Mouse (Mus musculus): ENCODE measurements around the gene Inpp5d. TPM values are rescaled to one million over a fixed set of nuclear protein-coding genes. Genes with fewer than 3 reads are reported as not detected.

Inpp5d gene
- polyA plus RNA-seq, 1 experiment from 2014 or later = 5.6 TPM

- 94% methylated on average over 6 of the region's 6 CpGs for WGBS
- no peaks in the 10 kb centered on the region for H3K36me3 ChIP-seq (ENCODE audit: control insufficient read depth, insufficient read depth, low read length)
- no peaks in the 10 kb centered on the region for H3K9me3 ChIP-seq (replicated peaks; ENCODE audit: control insufficient read depth, low read length, poor library complexity, severe bottlenecking)
- H3K9ac ChIP-seq (ENCODE audit: low read depth, low read length) = no peak overlapping the region
- no peak for ATAC-seq
- H3K4me2 ChIP-seq (ENCODE audit: low read length) = no peak overlapping the region
- H3K27ac ChIP-seq (ENCODE audit: low read length) = no peak overlapping the region
- H3K4me1 ChIP-seq (ENCODE audit: control insufficient read depth, insufficient read depth, low read length) = no peaks in the 10 kb centered on the region
- H3K27me3 ChIP-seq (ENCODE audit: control insufficient read depth, insufficient read depth, low read depth, low read length) = no peaks in the 10 kb centered on the region
- H3K4me3 ChIP-seq (ENCODE audit: low read depth, low read length) = no peak overlapping the region
Measured at GRCm38 (mm10) chr1:87620693-87621092, 581 bp downstream of the Inpp5d start.

- Histone ChIP-seq H3K4me3 (ENCODE audit: low read depth, low read length) (no peak overlapping the region), H3K36me3 (ENCODE audit: control insufficient read depth, insufficient read depth, low read length) (no peaks in the 10 kb centered on the region), H3K4me2 (ENCODE audit: low read length) (no peak overlapping the region), H3K9ac (ENCODE audit: low read depth, low read length) (no peak overlapping the region), H3K9me3 (replicated peaks; ENCODE audit: control insufficient read depth, low read length, poor library complexity, severe bottlenecking) (no peaks in the 10 kb centered on the region), H3K27ac (ENCODE audit: low read length) (no peak overlapping the region), H3K4me1 (ENCODE audit: control insufficient read depth, insufficient read depth, low read length) (no peaks in the 10 kb centered on the region), H3K27me3 (ENCODE audit: control insufficient read depth, insufficient read depth, low read depth, low read length) (no peaks in the 10 kb centered on the region)
- 89% methylated on average over 9 of the region's 9 CpGs for WGBS
- ATAC-seq = no peak
Measured at GRCm38 (mm10) chr1:87621146-87621857, 1.2 kb downstream of the Inpp5d start.

- Histone ChIP-seq H3K27ac (ENCODE audit: low read length) (no peak overlapping the region), H3K36me3 (ENCODE audit: control insufficient read depth, insufficient read depth, low read length) (no peaks in the 10 kb centered on the region), H3K27me3 (ENCODE audit: control insufficient read depth, insufficient read depth, low read depth, low read length) (no peaks in the 10 kb centered on the region), H3K9me3 (replicated peaks; ENCODE audit: control insufficient read depth, low read length, poor library complexity, severe bottlenecking) (no peaks in the 10 kb centered on the region), H3K4me1 (ENCODE audit: control insufficient read depth, insufficient read depth, low read length) (no peaks in the 10 kb centered on the region), H3K4me3 (ENCODE audit: low read depth, low read length) (no peak overlapping the region), H3K9ac (ENCODE audit: low read depth, low read length) (no peak overlapping the region), H3K4me2 (ENCODE audit: low read length) (no peak overlapping the region)
- WGBS = 57% methylated on average over 3 of the region's 3 CpGs
- no peak for ATAC-seq
Measured at GRCm38 (mm10) chr1:87621858-87622279, 1.8 kb downstream of the Inpp5d start.

GRCm38 (mm10) chr1:87623977-87624666, 4.0 kb downstream of the Inpp5d start:
- no peak for ATAC-seq
- H3K4me1 ChIP-seq (ENCODE audit: control insufficient read depth, insufficient read depth, low read length) = no peaks in the 10 kb centered on the region
- no peak overlapping the region for H3K27ac ChIP-seq (ENCODE audit: low read length)
- no peak overlapping the region for H3K9ac ChIP-seq (ENCODE audit: low read depth, low read length)
- H3K4me3 ChIP-seq (ENCODE audit: low read depth, low read length) = no peak overlapping the region
- no peaks in the 10 kb centered on the region for H3K27me3 ChIP-seq (ENCODE audit: control insufficient read depth, insufficient read depth, low read depth, low read length)
- H3K36me3 ChIP-seq (ENCODE audit: control insufficient read depth, insufficient read depth, low read length) = no peaks in the 10 kb centered on the region
- 73% methylated on average over 1 of the region's 1 CpGs for WGBS
- H3K4me2 ChIP-seq (ENCODE audit: low read length) = no peak overlapping the region
- no peaks in the 10 kb centered on the region for H3K9me3 ChIP-seq (replicated peaks; ENCODE audit: control insufficient read depth, low read length, poor library complexity, severe bottlenecking)

GRCm38 (mm10) chr1:87624826-87625225, 4.7 kb downstream of the Inpp5d start:
- Histone ChIP-seq H3K4me2 (ENCODE audit: low read length) (no peak overlapping the region), H3K9me3 (replicated peaks; ENCODE audit: control insufficient read depth, low read length, poor library complexity, severe bottlenecking) (no peaks in the 10 kb centered on the region), H3K9ac (ENCODE audit: low read depth, low read length) (no peak overlapping the region), H3K4me3 (ENCODE audit: low read depth, low read length) (no peak overlapping the region), H3K36me3 (ENCODE audit: control insufficient read depth, insufficient read depth, low read length) (no peaks in the 10 kb centered on the region), H3K27me3 (ENCODE audit: control insufficient read depth, insufficient read depth, low read depth, low read length) (no peaks in the 10 kb centered on the region), H3K27ac (ENCODE audit: low read length) (no peak overlapping the region), H3K4me1 (ENCODE audit: control insufficient read depth, insufficient read depth, low read length) (no peaks in the 10 kb centered on the region)
- ATAC-seq = no peak
- 89% methylated on average over 2 of the region's 2 CpGs for WGBS

GRCm38 (mm10) chr1:87625254-87626025, 5.3 kb downstream of the Inpp5d start:
- Histone ChIP-seq H3K4me3 (ENCODE audit: low read depth, low read length) (no peak overlapping the region), H3K4me1 (ENCODE audit: control insufficient read depth, insufficient read depth, low read length) (no peaks in the 10 kb centered on the region), H3K27me3 (ENCODE audit: control insufficient read depth, insufficient read depth, low read depth, low read length) (no peaks in the 10 kb centered on the region), H3K9me3 (replicated peaks; ENCODE audit: control insufficient read depth, low read length, poor library complexity, severe bottlenecking) (no peaks in the 10 kb centered on the region), H3K36me3 (ENCODE audit: control insufficient read depth, insufficient read depth, low read length) (no peaks in the 10 kb centered on the region), H3K27ac (ENCODE audit: low read length) (no peak overlapping the region), H3K9ac (ENCODE audit: low read depth, low read length) (no peak overlapping the region), H3K4me2 (ENCODE audit: low read length) (no peak overlapping the region)
- WGBS = 87% methylated on average over 6 of the region's 6 CpGs
- no peak for ATAC-seq

- Histone ChIP-seq H3K27ac (ENCODE audit: low read length) (no peak overlapping the region), H3K36me3 (ENCODE audit: control insufficient read depth, insufficient read depth, low read length) (no peaks in the 10 kb centered on the region), H3K9ac (ENCODE audit: low read depth, low read length) (no peak overlapping the region), H3K4me2 (ENCODE audit: low read length) (no peak overlapping the region), H3K4me1 (ENCODE audit: control insufficient read depth, insufficient read depth, low read length) (no peaks in the 10 kb centered on the region), H3K27me3 (ENCODE audit: control insufficient read depth, insufficient read depth, low read depth, low read length) (no peaks in the 10 kb centered on the region), H3K9me3 (replicated peaks; ENCODE audit: control insufficient read depth, low read length, poor library complexity, severe bottlenecking) (no peaks in the 10 kb centered on the region), H3K4me3 (ENCODE audit: low read depth, low read length) (no peak overlapping the region)
- ATAC-seq = no peak
- 67% methylated on average over 2 of the region's 2 CpGs for WGBS
Measured at GRCm38 (mm10) chr1:87626344-87626743, 6.2 kb downstream of the Inpp5d start.

- H3K27me3 ChIP-seq (ENCODE audit: control insufficient read depth, insufficient read depth, low read depth, low read length) = no peaks in the 10 kb centered on the region
- H3K4me2 ChIP-seq (ENCODE audit: low read length) = no peak overlapping the region
- no peaks in the 10 kb centered on the region for H3K9me3 ChIP-seq (replicated peaks; ENCODE audit: control insufficient read depth, low read length, poor library complexity, severe bottlenecking)
- 68% methylated on average over 2 of the region's 2 CpGs for WGBS
- H3K9ac ChIP-seq (ENCODE audit: low read depth, low read length) = no peak overlapping the region
- H3K36me3 ChIP-seq (ENCODE audit: control insufficient read depth, insufficient read depth, low read length) = no peaks in the 10 kb centered on the region
- H3K4me3 ChIP-seq (ENCODE audit: low read depth, low read length) = no peak overlapping the region
- ATAC-seq = no peak
- no peaks in the 10 kb centered on the region for H3K4me1 ChIP-seq (ENCODE audit: control insufficient read depth, insufficient read depth, low read length)
- no peak overlapping the region for H3K27ac ChIP-seq (ENCODE audit: low read length)
Measured at GRCm38 (mm10) chr1:87628085-87628484, 8.0 kb downstream of the Inpp5d start.

- no peak overlapping the region for H3K27ac ChIP-seq (ENCODE audit: low read length)
- H3K9me3 ChIP-seq (replicated peaks; ENCODE audit: control insufficient read depth, low read length, poor library complexity, severe bottlenecking) = no peaks in the 10 kb centered on the region
- H3K4me3 ChIP-seq (ENCODE audit: low read depth, low read length) = no peak overlapping the region
- H3K4me1 ChIP-seq (ENCODE audit: control insufficient read depth, insufficient read depth, low read length) = no peaks in the 10 kb centered on the region
- H3K9ac ChIP-seq (ENCODE audit: low read depth, low read length) = no peak overlapping the region
- H3K36me3 ChIP-seq (ENCODE audit: control insufficient read depth, insufficient read depth, low read length) = no peaks in the 10 kb centered on the region
- WGBS = 87% methylated on average over 10 of the region's 10 CpGs
- H3K4me2 ChIP-seq (ENCODE audit: low read length) = no peak overlapping the region
- ATAC-seq = no peak
- no peaks in the 10 kb centered on the region for H3K27me3 ChIP-seq (ENCODE audit: control insufficient read depth, insufficient read depth, low read depth, low read length)
Measured at GRCm38 (mm10) chr1:87631584-87631983, 11.5 kb downstream of the Inpp5d start.
